Mouse (Mus musculus): ENCODE measurements at regions not wholly inside any gene's neighbourhood (a gene's known extent, or its start where the extent isn't known, plus 50 kb on each side); places are given as distances from the start of the nearest gene placed in this dataset.

- TF ChIP-seq CTCF (IDR thresholded peaks at IDR 0.05; ENCODE audit: insufficient read depth, low read depth, low read length) (no peak), POLR2A (IDR thresholded peaks at IDR 0.05; ENCODE audit: insufficient read depth, low read depth, low read length) (no peak)
These were observed 170.0 kb upstream of the Pitrm1 start for GRCm38 (mm10) chr13:6377919-6378318.
